14 mouse cellular contexts compared by ENCODE assay signal in the genomic region with DNA sequence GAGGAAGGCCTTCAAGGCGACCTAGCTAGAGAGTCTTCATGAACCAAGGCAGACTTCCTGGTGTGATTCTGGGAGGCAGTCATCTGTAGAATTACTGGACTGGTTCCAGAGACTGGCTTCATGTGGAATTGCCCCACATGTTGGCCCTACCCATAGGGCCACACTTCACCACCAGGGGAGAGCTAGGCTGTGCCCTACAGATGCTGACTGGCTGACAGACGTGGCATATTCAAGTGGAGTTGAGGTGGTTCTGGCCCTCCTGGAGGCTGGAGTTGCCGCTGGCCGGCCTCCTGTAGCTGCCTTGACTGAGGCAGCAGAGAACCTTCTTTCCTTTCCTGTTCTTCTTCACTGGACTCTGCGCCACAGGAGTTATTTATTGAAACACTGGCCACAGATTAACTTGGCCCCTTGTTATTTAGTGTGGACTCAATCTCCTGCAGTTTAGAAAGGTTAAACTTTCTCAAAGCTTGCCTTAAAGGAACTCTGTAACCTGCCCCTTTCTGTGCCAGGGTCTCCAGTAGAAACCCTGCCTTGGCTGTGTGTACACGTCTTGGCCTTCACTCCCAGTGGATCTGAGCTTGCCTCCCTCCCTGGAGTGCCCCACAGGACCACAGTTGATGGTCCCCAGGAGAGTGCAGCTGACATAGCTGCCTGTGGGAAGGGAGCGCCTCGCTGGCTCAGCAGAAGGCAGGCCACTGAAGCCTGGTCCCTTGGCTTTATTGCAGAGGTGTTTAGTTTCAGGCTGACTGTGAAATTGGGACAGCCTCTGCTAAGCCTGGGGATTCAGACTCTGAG. TPM values are rescaled to one million over a fixed set of nuclear protein-coding genes. Genes with fewer than 3 reads are reported as not detected.
DNase-seq lines count a peak whose midpoint lies in the region; ATAC-seq and TF ChIP-seq lines count a peak whose summit lies in the region.
"Had no signal": no experiment of that assay in that cellular context is flagged by ENCODE, and none has a peak within 500 bp of the region (broad histone marks: within the 10 kb centered on the region; RNA-seq: fewer than 3 reads in every experiment).

No protein-coding gene starts in this region.

- 70% methylated on average over 8 of the region's 8 CpGs for WGBS in heart, embryonic 10.5 days
- 67% methylated on average over 8 of the region's 8 CpGs for WGBS in liver, postnatal 0 days (ENCODE audit: insufficient replicate concordance)
- WGBS in cerebellum, adult 2 months = 50% methylated on average over 8 of the region's 8 CpGs

- H3K4me2 ChIP-seq in liver, postnatal 0 days (ENCODE audit: low read depth, low read length) = no peak overlapping the region
- H3K4me2 ChIP-seq: forebrain, embryonic 13.5 days; lung, embryonic 14.5 days had no signal

- TF ChIP-seq EP300 in liver, postnatal 0 days (IDR thresholded peaks at IDR 0.05; ENCODE audit: low read depth) = no peak

- no peak for DNase-seq in heart, embryonic 10.5 days (ENCODE audit: low spot score)
- DNase-seq in heart, postnatal 14 days = no peak
- DNase-seq in kidney, adult 9 months = peak; percentile 95
- DNase-seq in kidney, postnatal 4 days = peak; percentile 62 to 76
- no peak for DNase-seq in liver, postnatal 0 days
- no peak for DNase-seq in urinary bladder, adult 18-20 months (ENCODE audit: low spot score in 2 of 2)
- no peak for DNase-seq in cerebellum, adult 2 months
- no peak for DNase-seq in embryo, embryonic 9.5 days (ENCODE audit: extremely low spot score)
- DNase-seq: heart, adult 2 months; lung, embryonic 14.5 days; midbrain, embryonic 14.5 days had no signal

- no peak overlapping the region for H3K4me3 ChIP-seq in heart, embryonic 10.5 days
- H3K4me3 ChIP-seq in liver, postnatal 0 days (ENCODE audit: low read depth, low read length) = no peak overlapping the region
- no peak overlapping the region for H3K4me3 ChIP-seq in cerebellum, adult 2 months (replicated peaks; ENCODE audit: insufficient read depth, low read depth, low read length)
- H3K4me3 ChIP-seq: forebrain, embryonic 13.5 days; heart, adult 2 months; layer of hippocampus, adult 2 months had no signal

- peak overlapping the region; percentile 44; the same call in 1 of the 2 replicates for H3K27ac ChIP-seq in heart, embryonic 10.5 days
- peak overlapping the region; percentile 68 for H3K27ac ChIP-seq in liver, postnatal 0 days (ENCODE audit: low read depth)
- H3K27ac ChIP-seq in cerebellum, adult 2 months (ENCODE audit: insufficient read depth, low read length) = no peak overlapping the region
- H3K27ac ChIP-seq: forebrain, embryonic 13.5 days; heart, adult 2 months; layer of hippocampus, adult 2 months had no signal

- peaks cover 59% of the 10 kb centered on the region for H3K36me3 ChIP-seq in heart, embryonic 10.5 days
- peaks cover 6% of the 10 kb centered on the region; the same call in 1 of the 2 replicates for H3K36me3 ChIP-seq in liver, postnatal 0 days (replicated peaks; ENCODE audit: insufficient read depth, low read length)

- H3K9me3 ChIP-seq in heart, embryonic 10.5 days = no peaks in the 10 kb centered on the region
- H3K9me3 ChIP-seq in liver, postnatal 0 days (ENCODE audit: low read length) = no peaks in the 10 kb centered on the region
- H3K9me3 ChIP-seq: forebrain, embryonic 13.5 days had no signal

- H3K9ac ChIP-seq in liver, postnatal 0 days (replicated peaks) = 0 out of 2 replicates have a peak overlapping the region, but pooled peaks have one; percentile 21
- H3K9ac ChIP-seq: forebrain, embryonic 13.5 days; lung, embryonic 14.5 days had no signal

- no peak for TF ChIP-seq POLR2A in cerebellum, adult 2 months (IDR thresholded peaks at IDR 0.05; ENCODE audit: borderline replicate concordance, insufficient read depth, low read length)

- TF ChIP-seq CTCF in liver, postnatal 0 days (IDR thresholded peaks at IDR 0.05; ENCODE audit: low read depth) = peak; percentile 14; the same call in 1 of the 2 replicates
- TF ChIP-seq CTCF in cerebellum, adult 2 months (IDR thresholded peaks at IDR 0.05; ENCODE audit: borderline replicate concordance, insufficient read depth, low read depth, low read length) = no peak

- H3K27me3 ChIP-seq in heart, embryonic 10.5 days (ENCODE audit: insufficient read depth, poor library complexity, severe bottlenecking) = no peaks in the 10 kb centered on the region
- H3K27me3 ChIP-seq in liver, postnatal 0 days (ENCODE audit: insufficient read depth, low read length) = no peaks in the 10 kb centered on the region
- H3K27me3 ChIP-seq in cerebellum, adult 2 months (ENCODE audit: control insufficient read depth, insufficient read depth, low read length) = no peaks in the 10 kb centered on the region
- H3K27me3 ChIP-seq: forebrain, embryonic 13.5 days had no signal

- H3K4me1 ChIP-seq in heart, embryonic 10.5 days = peaks cover 46% of the 10 kb centered on the region
- H3K4me1 ChIP-seq in liver, postnatal 0 days (ENCODE audit: insufficient read depth) = peaks cover 19% of the 10 kb centered on the region
- peaks cover 7% of the 10 kb centered on the region; the same call in 1 of the 2 replicates for H3K4me1 ChIP-seq in cerebellum, adult 2 months (ENCODE audit: control insufficient read depth, insufficient read depth, low read length)
- H3K4me1 ChIP-seq: forebrain, embryonic 13.5 days had no signal

- ATAC-seq in liver, postnatal 0 days = peak; percentile 63; the same call in 1 of the 2 replicates
- ATAC-seq: forebrain, embryonic 13.5 days; hindbrain, embryonic 16.5 days had no signal

- intact Hi-C loops in heart, postnatal 14 days (cut with DNase I) = no loop called here

RNA-seq across cellular contexts. Expression of a gene that starts 10.1 kb away (rescaled TPM):
- 30.9 and 32.8 TPM in 2 replicates for polyA plus RNA-seq in heart, embryonic 10.5 days (2016; fragmentation: Nextera tagmentation; extraction: Ambion mirVana)
- 10 to 100 TPM; 15.1 to 15.3 TPM for total RNA-seq in heart, postnatal 14 days (2021)
- 3.7 and 3.8 TPM in 2 replicates for polyA plus RNA-seq in liver, postnatal 0 days (2015; fragmentation: Nextera tagmentation; extraction: Ambion mirVana)
- polyA plus RNA-seq in cerebellum, adult 2 months (2012; rRNA removed) = 15.0 and 16.2 TPM in 2 replicates

RNA-seq across cellular contexts. Expression of a gene that starts 11.2 kb away (rescaled TPM):
- polyA plus RNA-seq in heart, embryonic 10.5 days (2016; fragmentation: Nextera tagmentation; extraction: Ambion mirVana) = 124 and 137 TPM in 2 replicates
- 100 to 1,000 TPM; 104 to 108 TPM for total RNA-seq in heart, postnatal 14 days (2021)
- polyA plus RNA-seq in liver, postnatal 0 days (2015; fragmentation: Nextera tagmentation; extraction: Ambion mirVana) = 31.8 and 35.4 TPM in 2 replicates
- polyA plus RNA-seq in cerebellum, adult 2 months (2012; rRNA removed) = 185 and 196 TPM in 2 replicates

RNA-seq across cellular contexts. Expression of a gene that starts 56.7 kb away (rescaled TPM):
- polyA plus RNA-seq in heart, embryonic 10.5 days (2016; fragmentation: Nextera tagmentation; extraction: Ambion mirVana) = 0.51 and 0.84 TPM in 2 replicates
- total RNA-seq in heart, postnatal 14 days (2021) = under 1 TPM; 0.22 to 0.48 TPM
- 0.75 and 1.0 TPM in 2 replicates for polyA plus RNA-seq in liver, postnatal 0 days (2015; fragmentation: Nextera tagmentation; extraction: Ambion mirVana)
- polyA plus RNA-seq in cerebellum, adult 2 months (2012; rRNA removed) = 1.7 and 2.2 TPM in 2 replicates

Comparison
In these comparisons a context has a peak if more than half of its experiments do, and no peak if none do; other contexts are left out.
1. DNase-seq: peak in kidney, adult 9 months (single experiment) and kidney, postnatal 4 days (2 of 2); none in heart, embryonic 10.5 days (single experiment), heart, postnatal 14 days (0 of 2), liver, postnatal 0 days (single experiment), urinary bladder, adult 18-20 months (0 of 2), cerebellum, adult 2 months (0 of 2) and embryo, embryonic 9.5 days (single experiment).